Mouse (Mus musculus) cerebellum, postnatal 10 days (tissue): Measurements from ENCODE around the gene Tchp.

Source experiments
- DNase-seq, 2 experiments: peaks; one replicate each; pipeline ENCODE4 v3.0.0; 2021; ENCODE audit warnings: mixed read lengths in 2 of 2

The Tchp gene

DNA sequence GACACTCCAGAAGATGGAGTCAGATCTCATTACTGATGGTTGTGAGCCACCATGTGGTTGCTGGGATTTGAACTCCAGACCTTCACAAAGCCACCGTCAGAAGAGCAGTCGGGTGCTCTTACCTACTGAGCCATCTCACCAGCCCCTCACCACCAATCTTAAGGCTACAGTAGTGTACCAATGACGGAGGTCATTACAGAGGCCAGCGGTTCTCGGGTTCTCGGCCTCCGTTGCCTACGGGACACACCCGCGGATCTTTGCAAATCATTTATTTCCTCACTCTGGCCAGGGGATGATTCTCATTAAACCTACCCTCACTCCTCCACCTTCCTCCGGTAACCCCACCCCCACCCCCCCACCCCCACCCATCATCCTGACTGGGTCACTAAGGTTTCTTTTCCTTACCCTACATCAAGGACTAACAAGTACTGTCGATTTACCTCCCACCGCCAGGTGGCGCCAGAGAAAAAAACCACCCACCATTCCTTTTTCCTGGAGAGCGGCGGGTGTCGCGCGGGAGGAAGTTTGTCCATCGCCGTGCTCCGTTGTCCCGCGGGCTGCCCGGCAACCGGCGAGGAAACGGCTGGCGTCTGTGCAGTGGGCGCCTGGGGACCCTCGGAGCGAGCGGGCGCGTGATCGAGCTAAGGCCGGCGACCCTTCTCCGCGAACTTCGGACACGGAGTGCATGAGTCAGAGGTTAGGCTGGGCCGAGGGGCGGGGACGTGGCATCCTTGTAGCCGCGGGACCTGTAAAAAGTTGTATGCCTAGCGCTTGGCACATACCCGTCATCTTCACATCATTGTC, at the start of gene Tchp:
Tchp (plus strand) TSS at position 496 of the 804 bp plus-strand sequence.
- peak; percentile 97 to 98 for DNase-seq

DNA sequence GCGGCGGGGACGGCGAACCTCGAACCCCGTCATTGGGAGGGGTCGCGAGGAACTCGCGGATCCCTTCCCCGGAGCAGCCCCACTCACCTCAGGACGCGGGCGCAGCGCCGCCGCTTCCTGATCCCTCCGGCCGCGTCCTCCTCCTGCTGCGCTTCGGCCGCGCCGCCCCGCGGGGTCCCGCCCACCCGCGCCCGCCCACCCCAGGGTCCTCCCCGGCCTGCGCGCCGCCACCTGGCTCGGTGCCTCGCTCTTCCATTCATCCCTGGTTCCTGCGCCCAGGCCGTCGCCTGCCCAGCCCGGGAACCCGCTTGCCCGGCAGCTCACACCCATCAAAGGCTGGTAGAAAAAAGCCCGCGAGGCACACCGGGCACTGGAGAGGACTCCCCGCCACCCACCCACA, 49.3 kb upstream of the Tchp start, which contains the start of gene Trpv4:
Trpv4 (minus strand) TSS at position 167 of the 400 bp plus-strand sequence.
- DNase-seq = no peak

DNA sequence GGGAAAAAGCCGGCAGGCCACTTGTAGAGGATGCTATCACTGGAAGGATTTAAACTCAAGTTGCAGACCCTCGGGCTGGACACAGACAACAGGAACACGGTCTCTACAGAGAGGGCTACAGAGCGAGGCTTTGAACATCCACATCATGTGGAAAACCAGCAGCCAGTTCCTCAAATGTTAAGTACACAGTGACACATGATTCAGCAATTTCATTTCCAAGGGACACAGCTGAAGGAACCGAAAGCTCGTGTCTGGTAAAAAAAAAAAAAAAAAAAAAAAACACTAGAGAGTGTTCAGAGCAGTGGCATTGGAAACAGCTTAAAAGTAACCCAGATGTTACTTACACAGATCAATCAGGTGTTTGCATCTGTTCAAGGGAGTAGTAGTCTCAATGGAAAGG, 46.5 kb upstream of the Tchp start:
- DNase-seq = no peak

DNA sequence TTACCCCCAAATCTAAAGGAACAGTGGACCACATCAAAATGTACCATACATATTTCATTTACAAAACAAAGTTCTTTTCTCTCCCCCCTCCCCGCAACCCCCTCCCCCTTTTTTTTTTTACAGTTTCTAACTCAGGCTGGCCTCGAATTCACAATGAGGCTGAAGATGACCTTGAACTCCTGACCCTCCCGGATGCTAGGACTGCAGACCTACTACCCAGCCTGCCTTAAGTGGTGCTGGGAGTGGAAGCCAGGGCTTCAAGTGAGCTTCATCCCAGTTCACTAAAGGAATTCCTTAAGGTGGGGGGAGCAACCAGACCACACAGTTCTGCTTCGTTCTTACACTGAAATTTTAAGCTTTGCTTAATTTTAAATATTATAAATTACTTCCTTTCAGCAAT, 43.4 kb upstream of the Tchp start:
- DNase-seq = no peak

DNA sequence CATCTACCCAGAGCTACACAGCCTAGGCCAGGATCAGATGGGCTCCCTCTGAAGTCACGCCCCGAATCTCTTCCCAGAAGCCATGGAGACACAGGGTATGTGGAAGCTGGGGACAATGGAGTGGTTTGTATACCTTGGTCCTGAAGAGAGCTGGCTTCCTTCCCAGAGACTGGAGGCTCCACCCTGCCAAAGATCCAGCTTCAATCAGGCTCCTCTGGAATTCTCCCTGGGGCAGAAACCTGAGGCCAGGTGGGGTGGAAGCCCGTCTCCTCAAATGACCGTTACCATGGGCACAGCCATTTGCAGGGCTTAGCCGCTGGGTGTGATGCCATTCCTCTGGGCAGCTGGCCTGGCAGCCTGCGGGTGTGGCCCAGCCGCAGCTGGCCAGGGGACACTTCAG, 42.8 kb upstream of the Tchp start:
- DNase-seq = no peak

DNA sequence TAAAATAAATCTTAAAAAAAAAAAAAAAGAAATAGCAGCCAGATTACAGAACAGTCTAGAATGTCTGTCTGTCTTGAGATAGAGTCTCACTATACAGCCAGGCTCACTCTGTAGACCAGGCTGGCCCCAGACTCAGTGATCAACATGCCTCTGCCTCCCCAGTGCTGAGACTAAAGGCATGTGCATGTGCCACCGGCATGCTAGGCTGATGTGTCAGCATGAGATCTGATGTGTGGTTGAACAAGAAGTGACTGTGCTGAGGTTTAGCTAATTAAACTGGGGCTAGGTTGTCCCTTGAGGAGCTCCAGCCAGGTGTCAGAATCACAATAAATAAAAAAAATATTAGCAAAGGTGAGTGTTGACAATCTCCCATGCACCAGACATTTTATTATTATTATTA, 40.9 kb upstream of the Tchp start:
- DNase-seq = no peak

DNA sequence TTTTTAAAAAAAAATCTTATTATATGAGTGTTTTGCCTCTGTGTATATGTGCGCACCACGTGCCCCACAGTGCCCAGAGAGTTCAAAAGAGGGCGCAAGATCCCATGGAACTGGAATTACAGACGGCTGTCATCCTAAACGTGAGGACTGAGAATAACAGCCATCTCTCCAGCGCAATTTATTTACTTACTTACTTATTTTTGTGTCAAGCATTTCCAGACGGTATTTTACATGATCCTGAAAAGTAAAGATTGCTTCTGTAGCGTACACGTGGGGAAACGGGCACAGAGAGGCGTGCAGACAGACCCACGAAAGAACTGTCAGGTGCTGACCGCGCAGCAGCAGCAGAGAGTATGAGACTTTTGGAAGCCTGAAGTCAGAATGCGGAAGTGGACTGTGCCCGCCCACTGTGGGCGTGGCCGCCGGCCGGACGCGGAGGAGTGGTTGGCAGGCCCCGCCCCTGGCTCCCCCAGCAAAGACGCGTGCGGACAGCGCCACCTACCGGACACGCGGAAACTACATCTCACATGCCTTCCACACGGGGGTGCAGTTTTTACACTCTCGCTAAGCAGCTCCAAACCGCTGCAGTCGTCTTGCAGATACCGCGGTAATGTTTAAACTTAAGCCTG, 40.2 kb upstream of the Tchp start:
- peak; percentile 99 for DNase-seq

DNA sequence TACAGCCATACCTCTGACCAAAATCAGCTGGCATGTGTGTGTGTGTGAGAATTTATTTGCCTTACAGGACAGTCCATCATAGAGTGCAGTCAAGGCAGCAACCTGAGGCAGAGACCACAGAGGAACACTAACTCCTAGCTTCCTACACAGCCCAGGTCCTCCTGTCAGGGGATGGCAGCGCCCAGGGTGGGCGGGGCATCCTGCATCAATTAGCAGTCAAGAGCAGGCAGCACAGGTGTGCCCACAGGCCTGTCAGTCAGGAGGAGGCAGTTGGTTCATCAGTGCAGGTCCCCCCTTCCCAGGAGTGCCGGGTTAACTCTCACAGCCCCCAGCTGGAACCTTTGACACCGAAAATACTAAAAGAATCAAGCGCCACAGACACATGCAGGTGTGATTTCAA, 38.5 kb upstream of the Tchp start:
- DNase-seq = no peak

DNA sequence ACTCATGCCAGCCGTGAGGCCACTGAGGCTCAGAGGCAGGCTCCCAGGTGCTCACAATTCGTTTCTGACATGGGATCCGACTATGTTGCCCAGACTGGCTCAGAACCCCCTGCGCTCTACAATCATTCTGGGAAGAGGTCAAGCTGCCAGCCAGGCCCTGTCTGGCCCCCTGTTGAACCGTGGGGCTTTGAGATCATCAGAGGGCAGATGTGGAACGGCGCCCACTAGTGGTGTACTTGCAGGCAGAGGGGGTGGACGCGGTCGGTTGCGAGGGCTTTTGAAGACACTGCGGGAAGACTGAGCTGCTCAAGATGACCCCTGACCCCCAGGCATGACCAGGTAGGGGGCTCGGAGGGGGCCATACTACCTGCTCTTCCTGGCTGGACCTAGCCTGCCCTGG, 34.4 kb upstream of the Tchp start:
- DNase-seq = no peak

DNA sequence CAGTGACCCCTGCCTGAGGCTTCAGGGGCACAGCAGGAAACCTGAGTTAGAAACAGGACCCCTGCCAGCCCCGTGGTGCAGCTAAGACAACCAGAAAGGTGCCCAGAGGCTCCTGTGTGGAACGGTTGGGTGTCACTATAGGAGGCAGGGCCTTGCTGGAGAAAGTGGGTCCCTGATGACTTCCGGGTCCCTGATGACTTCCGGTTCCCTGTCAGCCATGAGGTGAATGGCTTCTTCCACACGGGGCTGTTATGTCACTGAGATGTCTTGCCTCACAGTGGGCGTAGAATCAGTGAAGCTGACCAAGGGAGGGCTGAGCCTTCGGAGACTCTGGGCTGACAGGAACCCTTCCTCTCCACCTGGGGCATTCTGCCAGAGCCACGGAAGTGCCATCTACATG, 33.0 kb upstream of the Tchp start:
- DNase-seq = no peak

DNA sequence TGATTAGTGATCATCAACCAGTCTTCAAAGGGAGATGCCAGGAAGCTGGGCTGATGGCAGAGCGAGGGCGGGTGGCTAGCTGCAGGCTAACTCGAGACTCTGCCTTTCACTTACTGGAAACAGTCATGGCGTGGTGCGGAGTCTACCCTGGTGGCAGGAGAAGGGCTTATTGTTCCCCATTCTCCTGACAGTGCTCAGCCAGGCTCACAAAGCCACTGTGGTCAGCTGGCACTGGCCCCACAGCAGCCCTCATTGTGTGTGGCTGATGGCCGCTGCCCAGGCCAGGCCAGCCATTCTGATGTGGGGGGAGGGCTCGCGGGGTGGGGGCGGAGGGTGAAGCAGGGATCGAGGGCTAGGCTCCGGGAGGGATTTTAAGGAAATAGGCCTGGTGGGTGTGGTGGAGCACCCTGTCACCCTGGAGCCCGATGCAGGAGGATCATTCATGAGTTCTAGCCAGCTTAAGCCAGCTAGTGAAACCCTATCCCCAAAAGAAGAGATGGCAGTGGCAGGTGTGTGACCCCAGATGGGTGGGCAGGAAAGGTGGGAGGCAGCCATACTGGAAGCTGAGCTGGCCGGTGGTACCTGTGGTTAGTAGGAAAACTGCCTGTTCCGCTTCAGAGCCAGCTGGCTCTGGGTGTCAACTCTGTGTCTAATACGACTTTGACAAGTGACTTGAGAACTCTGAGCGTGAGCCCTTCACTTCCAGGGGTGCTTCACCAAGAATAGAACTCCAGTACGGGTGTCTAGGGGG, 27.5 kb upstream of the Tchp start:
- DNase-seq = peak; percentile 58 to 72

DNA sequence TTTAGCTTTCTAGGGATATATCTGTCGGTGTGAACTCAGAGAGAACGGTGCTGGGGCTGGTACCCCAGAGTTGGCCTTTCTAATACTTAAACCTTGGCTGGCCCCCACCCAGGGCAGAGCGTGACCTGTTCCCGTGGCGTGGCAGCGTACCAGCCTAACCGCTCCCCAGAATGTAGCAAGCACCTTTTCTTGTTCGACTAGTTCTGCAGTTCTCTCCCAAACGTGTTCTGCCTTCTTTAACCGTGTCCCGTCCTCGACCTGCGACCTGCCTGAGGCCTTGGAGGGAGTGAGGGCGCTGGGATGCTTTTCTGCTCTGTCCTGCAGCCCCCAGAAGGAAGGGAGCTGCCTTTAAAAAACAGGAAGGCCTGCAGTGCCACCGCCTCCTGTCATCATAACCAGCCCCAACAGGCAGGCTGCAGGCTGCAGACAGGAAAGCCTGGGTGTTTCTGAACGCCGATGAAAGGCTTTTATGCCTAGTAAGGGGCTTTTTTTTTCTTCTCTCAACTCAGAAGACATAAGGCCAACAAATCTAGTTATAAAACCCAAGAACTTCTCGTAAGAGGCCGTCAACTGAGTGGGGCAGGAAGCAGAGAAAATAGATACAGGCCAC, 26.8 kb upstream of the Tchp start:
- no peak for DNase-seq

DNA sequence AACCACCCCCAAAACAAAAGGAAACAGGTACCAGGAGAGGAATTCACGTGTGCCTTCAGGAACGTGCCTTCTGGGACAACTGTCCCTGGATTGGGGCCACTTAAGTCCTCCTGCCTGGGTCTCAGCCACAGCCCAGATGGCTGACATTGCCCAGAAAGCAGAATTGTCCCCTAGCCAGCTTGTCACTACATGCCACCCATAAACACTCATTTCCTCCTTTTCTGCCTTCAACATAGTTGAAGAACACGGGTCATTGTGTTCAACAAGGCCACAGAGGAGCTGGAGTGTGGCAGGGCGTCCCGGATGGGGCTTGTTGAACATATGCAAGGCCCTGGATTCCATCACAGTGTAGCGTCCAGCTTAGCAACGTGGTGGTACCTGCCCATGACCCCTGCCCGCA, 25.8 kb upstream of the Tchp start:
- peak; percentile 76 to 81 for DNase-seq

DNA sequence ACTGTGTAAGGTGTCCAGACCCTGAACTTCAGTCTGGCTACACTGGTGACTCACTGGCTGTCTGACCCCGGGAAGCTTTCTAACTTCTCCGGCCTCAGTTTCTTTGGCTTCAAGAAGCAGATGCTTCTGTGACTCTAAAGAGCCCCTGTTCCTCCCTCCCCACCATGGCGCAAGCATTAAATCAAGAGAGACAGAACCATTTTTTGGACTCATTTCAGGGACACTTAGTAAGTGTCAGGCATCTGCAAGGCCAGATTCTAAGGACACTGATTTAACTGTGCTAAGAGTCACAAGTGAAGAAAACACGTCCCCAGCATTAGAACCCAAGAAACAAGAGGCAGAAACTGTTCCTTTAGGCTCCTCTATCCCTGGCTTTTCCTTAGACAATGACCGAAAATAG, 21.6 kb upstream of the Tchp start:
- DNase-seq = no peak

DNA sequence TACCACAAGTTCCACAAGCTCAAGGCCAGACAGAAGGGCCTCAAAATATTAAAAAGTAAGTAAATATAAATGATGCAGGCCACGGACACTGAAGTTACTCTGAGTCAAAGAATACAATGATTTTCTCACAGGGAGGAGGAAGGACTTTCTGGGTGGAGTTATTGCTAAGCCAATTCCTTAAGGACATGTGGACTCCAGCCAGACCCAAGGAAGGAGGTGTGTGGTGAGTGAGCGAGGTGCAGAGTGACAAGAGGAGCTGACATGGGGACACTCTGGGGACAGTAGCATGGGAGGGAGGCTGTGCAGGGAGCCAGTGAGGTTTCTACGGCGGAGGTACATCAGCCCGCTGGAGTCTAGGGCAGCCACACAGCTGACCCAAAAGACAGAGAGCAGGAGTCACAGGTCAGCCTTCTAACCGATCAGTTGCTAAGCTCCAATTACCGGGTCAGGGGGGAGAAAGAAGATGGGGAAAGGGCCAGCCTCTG, 20.8 kb upstream of the Tchp start:
- DNase-seq = no peak

DNA sequence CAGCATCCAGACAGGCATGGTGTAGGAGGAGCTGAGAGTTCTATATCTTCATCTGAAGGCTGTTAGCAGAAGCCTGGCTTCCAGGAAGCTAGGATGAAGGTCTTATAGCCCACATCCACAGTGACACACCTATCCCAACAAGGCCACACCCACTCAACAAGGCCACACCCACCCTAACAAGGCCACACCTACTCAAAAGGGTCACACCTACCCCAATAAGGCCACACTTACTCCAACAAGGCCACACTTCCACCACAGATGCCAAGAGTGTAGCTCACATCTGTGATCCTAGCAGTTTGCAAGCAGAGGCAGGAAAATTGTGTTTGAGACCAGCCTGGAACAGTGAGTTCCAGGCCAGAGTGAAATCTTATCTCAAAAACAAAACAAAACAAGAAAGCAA, 19.7 kb upstream of the Tchp start:
- DNase-seq = no peak

DNA sequence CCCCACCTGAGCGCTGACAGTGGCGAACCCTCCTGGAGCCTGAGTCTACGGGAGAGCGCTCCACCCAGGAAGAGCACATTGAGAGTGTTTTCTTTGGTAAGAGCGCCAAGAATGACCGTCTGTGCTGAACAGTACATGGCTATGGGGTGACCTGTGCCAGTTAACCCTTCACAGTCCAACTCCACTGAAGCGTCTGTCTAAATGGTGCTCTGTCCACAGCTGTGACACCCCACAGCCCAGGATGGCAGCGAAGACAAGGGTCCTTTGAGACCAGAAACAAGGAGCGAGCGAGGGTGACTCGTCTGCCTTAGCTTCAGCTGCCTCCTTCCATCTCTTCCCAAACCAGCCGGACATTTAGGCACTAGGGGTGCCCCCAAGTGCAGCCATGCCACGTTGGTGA, 18.9 kb upstream of the Tchp start:
- DNase-seq = peak; percentile 58 to 59

DNA sequence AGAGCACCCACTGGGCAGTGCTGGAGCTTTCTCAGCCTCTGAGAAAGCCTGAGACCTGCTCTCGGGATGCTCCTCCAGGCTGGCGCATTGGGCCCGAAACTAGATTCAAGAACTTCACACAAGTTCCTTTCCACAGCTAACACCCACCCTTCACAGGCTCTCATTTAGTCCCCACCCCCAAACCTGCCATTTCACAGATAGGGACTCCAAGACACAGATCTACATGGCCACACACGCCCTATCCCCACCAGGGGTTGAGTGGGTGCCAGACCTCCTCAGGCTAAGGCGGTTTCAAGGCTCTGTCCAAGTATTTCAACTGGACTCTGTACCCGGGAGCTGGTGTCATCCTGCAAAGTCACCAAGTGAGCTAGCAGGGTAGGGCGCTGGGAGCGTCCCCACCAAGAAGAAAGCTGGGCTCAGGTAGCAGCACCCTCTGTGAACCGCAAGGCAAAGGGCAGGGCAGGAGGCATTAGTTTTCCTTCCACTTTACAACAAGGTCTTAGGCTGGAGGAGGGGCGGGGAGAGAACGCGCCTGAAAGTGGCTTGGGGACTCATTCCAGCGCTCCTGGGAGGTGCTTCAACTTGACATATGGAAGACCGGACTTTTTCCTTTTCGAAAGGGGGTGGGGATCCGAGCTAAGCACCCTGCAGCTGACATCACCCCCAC, 17.7 kb upstream of the Tchp start:
- DNase-seq = peak; percentile 48 to 50

DNA sequence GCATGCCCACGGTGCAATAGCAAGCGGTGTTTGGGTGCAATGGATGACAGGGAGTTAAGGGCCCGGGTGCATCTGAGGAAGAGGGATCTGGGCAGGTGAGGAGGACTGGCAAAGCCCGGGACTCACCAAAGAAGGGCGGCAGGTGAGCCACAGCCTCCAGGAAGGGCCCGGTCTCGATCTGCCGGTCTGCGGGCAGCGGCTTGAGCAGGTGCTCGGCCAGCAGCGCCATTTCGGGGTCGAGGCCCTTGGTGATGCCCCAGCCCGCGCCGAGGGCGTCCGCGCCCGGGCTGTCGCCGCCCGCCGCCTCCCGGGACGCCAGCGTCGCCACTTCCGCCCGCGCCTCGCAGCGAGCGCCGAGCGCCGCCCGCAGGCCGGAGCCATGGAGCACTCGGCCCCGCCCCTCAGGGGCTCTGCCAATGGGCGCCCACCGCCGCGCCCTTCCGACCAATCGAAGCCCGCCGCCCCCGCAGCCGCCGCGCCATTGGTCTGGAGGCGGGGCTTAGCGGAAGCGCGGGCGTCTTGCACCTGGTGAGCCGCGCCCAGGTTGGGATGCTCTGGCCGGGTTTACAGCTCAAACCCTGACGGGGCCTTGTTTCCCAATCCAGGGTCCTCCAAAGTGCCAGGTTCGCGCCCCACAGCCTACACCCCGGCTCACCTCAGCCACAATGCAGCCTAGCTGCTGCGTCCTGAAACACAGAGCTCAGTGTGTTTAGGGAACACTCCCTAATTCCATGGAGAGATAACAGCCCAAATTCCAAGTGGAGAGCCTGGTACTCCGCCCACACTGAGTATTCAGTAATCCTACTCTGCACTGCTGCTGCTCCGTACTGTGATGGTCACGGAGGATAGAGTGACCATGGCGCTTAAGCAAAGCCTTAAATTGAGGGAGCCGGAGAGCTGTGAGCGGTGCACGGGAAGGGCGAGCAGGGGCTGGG, 16.7 kb upstream of the Tchp start, which contains the start of gene Gltp:
Gltp (minus strand) TSS at position 352 of the 935 bp plus-strand sequence.
- DNase-seq = peak; percentile 97

DNA sequence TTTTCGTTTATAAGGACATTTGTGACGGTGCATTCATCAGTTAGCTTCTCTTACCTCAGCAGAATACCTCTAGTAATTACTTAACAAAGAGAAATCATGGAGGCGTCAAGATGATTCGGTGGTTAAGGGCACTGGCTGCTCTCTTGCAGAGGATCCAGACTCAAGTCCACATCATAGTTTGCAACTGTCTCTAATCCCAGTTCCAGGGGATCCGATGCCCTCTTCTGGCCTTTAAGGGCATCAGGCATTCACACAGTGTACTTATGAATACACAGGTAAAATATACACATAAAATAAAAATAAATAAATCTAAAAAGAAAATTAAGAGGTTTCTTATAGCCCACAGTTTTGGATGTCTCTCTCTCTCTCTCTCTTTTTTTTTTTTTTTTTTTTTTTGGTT, 11.8 kb upstream of the Tchp start:
- no peak for DNase-seq

DNA sequence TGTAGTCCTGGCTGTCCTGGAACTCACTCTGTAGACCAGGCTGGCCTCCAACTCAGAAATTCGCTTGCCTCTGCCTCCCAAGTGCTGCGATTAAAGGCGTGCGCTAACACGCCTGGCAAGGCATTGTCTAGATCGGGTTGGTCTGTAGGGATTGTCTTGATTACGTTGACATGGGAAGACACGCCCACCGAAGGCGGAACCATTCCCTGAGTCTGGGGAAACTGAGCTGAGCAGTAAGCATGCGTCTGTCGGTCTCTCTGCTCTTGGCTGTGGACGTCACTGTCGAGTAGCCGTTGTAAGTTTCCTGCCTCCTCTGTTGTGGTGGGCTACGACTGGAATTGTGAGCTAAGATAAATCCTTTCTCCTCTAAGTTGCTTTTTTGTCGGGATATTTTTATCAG, 10.6 kb upstream of the Tchp start:
- DNase-seq = no peak
